Mouse (Mus musculus): ENCODE measurements around the gene Lrig1. TPM values are rescaled to one million over a fixed set of nuclear protein-coding genes. Genes with fewer than 3 reads are reported as not detected.
A peak's percentile ranks its signal among the peaks of the same experiment; 100 is the strongest.

Gene Lrig1
- total RNA-seq (2021), result 9.4 and 14.4 TPM in 2 replicates
- long read RNA-seq, partial matches to known transcripts, result 2 of 5 reads
- long read RNA-seq, other reads (novel, unspliced or antisense), result 3 of 5 reads

GRCm38 (mm10) chr6:94700067-94700491 is at the start of gene Lrig1:
TSS of gene Lrig1 (minus strand) at chr6:94700158.
- peak; percentile 99 for DNase-seq

- no peak for DNase-seq
Measured at GRCm38 (mm10) chr6:94749626-94750025, 49.7 kb upstream of the Lrig1 start.

GRCm38 (mm10) chr6:94748361-94748760 is 48.4 kb upstream of the Lrig1 start:
- DNase-seq, result no peak

GRCm38 (mm10) chr6:94740117-94740729 is 40.3 kb upstream of the Lrig1 start:
- peak; percentile 16 for DNase-seq

- no peak for DNase-seq
Measured at GRCm38 (mm10) chr6:94738647-94739046, 38.7 kb upstream of the Lrig1 start.

GRCm38 (mm10) chr6:94733878-94734277 is 33.9 kb upstream of the Lrig1 start:
- no peak for DNase-seq

GRCm38 (mm10) chr6:94729847-94730246 is 29.9 kb upstream of the Lrig1 start:
- DNase-seq, result no peak

- DNase-seq, result no peak
Measured at GRCm38 (mm10) chr6:94729132-94729531, 29.2 kb upstream of the Lrig1 start.

GRCm38 (mm10) chr6:94724612-94725011 is 24.7 kb upstream of the Lrig1 start:
- DNase-seq, result no peak

- DNase-seq, result no peak
Measured at GRCm38 (mm10) chr6:94718607-94719346, 18.8 kb upstream of the Lrig1 start.

GRCm38 (mm10) chr6:94717705-94718489 is 17.9 kb upstream of the Lrig1 start:
- peak; percentile 29 for DNase-seq

GRCm38 (mm10) chr6:94715645-94715940 is 15.6 kb upstream of the Lrig1 start:
- no peak for DNase-seq

- DNase-seq, result no peak
Measured at GRCm38 (mm10) chr6:94714815-94715644, 15.1 kb upstream of the Lrig1 start.

- no peak for DNase-seq
Measured at GRCm38 (mm10) chr6:94709832-94710231, 9.9 kb upstream of the Lrig1 start.

- DNase-seq, result no peak
Measured at GRCm38 (mm10) chr6:94709150-94709549, 9.2 kb upstream of the Lrig1 start.

GRCm38 (mm10) chr6:94707254-94707653 is 7.3 kb upstream of the Lrig1 start:
- no peak for DNase-seq

GRCm38 (mm10) chr6:94705931-94706330 is 6.0 kb upstream of the Lrig1 start:
- DNase-seq, result no peak

- DNase-seq, result no peak
Measured at GRCm38 (mm10) chr6:94702993-94703392, 3.0 kb upstream of the Lrig1 start.

- no peak for DNase-seq
Measured at GRCm38 (mm10) chr6:94701071-94701470, 1.1 kb upstream of the Lrig1 start.

- peak; percentile 79 for DNase-seq
Measured at GRCm38 (mm10) chr6:94700612-94701011, 654 bp upstream of the Lrig1 start.

GRCm38 (mm10) chr6:94699173-94699987 is 578 bp downstream of the Lrig1 start:
- DNase-seq, result peak; percentile 59

Data from adrenal gland, postnatal 25 days (tissue).